Mouse (Mus musculus): ENCODE measurements around the gene Hrnr. TPM values are rescaled to one million over a fixed set of nuclear protein-coding genes. Genes with fewer than 3 reads are reported as not detected.

Gene Hrnr
- polyA plus RNA-seq, 1 experiment from 2014 or later = not detected

GRCm38 (mm10) chr3:93340021-93340420 lies 20.5 kb downstream of the Hrnr start:
- Histone ChIP-seq H3K4me2 (replicated peaks; ENCODE audit: low read depth, low read length) (no peak overlapping the region), H3K27me3 (ENCODE audit: control insufficient read depth, insufficient read depth, low read length) (no peaks in the 10 kb centered on the region), H3K4me1 (ENCODE audit: control insufficient read depth, insufficient read depth, low read length) (no peaks in the 10 kb centered on the region), H3K4me3 (ENCODE audit: low read length) (no peak overlapping the region), H3K9me3 (ENCODE audit: control insufficient read depth, low read length) (no peaks in the 10 kb centered on the region), H3K27ac (ENCODE audit: low read depth, low read length) (no peak overlapping the region), H3K9ac (ENCODE audit: low read depth, low read length) (no peak overlapping the region), H3K36me3 (ENCODE audit: control insufficient read depth, insufficient read depth, low read length) (no peaks in the 10 kb centered on the region)
- no peak for ATAC-seq (ENCODE audit: low FRiP score, low TSS enrichment)
- WGBS = 88% methylated on average over 4 of the region's 4 CpGs

GRCm38 (mm10) chr3:93346896-93347295 lies 27.3 kb downstream of the Hrnr start:
- Histone ChIP-seq H3K9me3 (ENCODE audit: control insufficient read depth, low read length) (no peaks in the 10 kb centered on the region), H3K27ac (ENCODE audit: low read depth, low read length) (no peak overlapping the region), H3K4me3 (ENCODE audit: low read length) (no peak overlapping the region), H3K27me3 (ENCODE audit: control insufficient read depth, insufficient read depth, low read length) (no peaks in the 10 kb centered on the region), H3K9ac (ENCODE audit: low read depth, low read length) (no peak overlapping the region), H3K36me3 (ENCODE audit: control insufficient read depth, insufficient read depth, low read length) (no peaks in the 10 kb centered on the region), H3K4me2 (replicated peaks; ENCODE audit: low read depth, low read length) (no peak overlapping the region), H3K4me1 (ENCODE audit: control insufficient read depth, insufficient read depth, low read length) (no peaks in the 10 kb centered on the region)
- no peak for ATAC-seq (ENCODE audit: low FRiP score, low TSS enrichment)
- WGBS = 69% methylated on average over 2 of the region's 2 CpGs

- peak; percentile 70; the same call in 1 of the 2 replicates for ATAC-seq (ENCODE audit: low FRiP score, low TSS enrichment)
These were observed 40.5 kb downstream of the Hrnr start for GRCm38 (mm10) chr3:93360045-93360444.

GRCm38 (mm10) chr3:93361933-93362574 lies 42.5 kb downstream of the Hrnr start:
- Histone ChIP-seq H3K4me2 (replicated peaks; ENCODE audit: low read depth, low read length) (peak overlapping the region; percentile 22; the same call in 1 of the 2 replicates), H3K4me1 (ENCODE audit: control insufficient read depth, insufficient read depth, low read length) (no peaks in the 10 kb centered on the region), H3K36me3 (ENCODE audit: control insufficient read depth, insufficient read depth, low read length) (no peaks in the 10 kb centered on the region), H3K27me3 (ENCODE audit: control insufficient read depth, insufficient read depth, low read length) (no peaks in the 10 kb centered on the region), H3K9me3 (ENCODE audit: control insufficient read depth, low read length) (no peaks in the 10 kb centered on the region), H3K27ac (ENCODE audit: low read depth, low read length) (no peak overlapping the region), H3K4me3 (ENCODE audit: low read length) (peak overlapping the region; percentile 9; the same call in 1 of the 2 replicates), H3K9ac (ENCODE audit: low read depth, low read length) (no peak overlapping the region)
- WGBS = 8% methylated on average over 10 of the region's 10 CpGs
- peak; percentile 84 for ATAC-seq (ENCODE audit: low FRiP score, low TSS enrichment)

More at GRCm38 (mm10) chr3:93360045-93360444, 40.5 kb downstream of the Hrnr start:
- H3K4me1 ChIP-seq (ENCODE audit: control insufficient read depth, insufficient read depth, low read length) = no peaks in the 10 kb centered on the region
- WGBS = 15% methylated on average over 7 of the region's 7 CpGs
- H3K9me3 ChIP-seq (ENCODE audit: control insufficient read depth, low read length) = no peaks in the 10 kb centered on the region
- no peak overlapping the region for H3K4me2 ChIP-seq (replicated peaks; ENCODE audit: low read depth, low read length)
- no peak overlapping the region for H3K9ac ChIP-seq (ENCODE audit: low read depth, low read length)
- no peak overlapping the region for H3K4me3 ChIP-seq (ENCODE audit: low read length)
- no peaks in the 10 kb centered on the region for H3K36me3 ChIP-seq (ENCODE audit: control insufficient read depth, insufficient read depth, low read length)
- no peak overlapping the region for H3K27ac ChIP-seq (ENCODE audit: low read depth, low read length)
- no peaks in the 10 kb centered on the region for H3K27me3 ChIP-seq (ENCODE audit: control insufficient read depth, insufficient read depth, low read length)

GRCm38 (mm10) chr3:93366966-93367575 lies 47.5 kb downstream of the Hrnr start:
- H3K27ac ChIP-seq (ENCODE audit: low read depth, low read length) = peak overlapping the region; percentile 34; the same call in 1 of the 2 replicates
- no peaks in the 10 kb centered on the region for H3K27me3 ChIP-seq (ENCODE audit: control insufficient read depth, insufficient read depth, low read length)
- peak; percentile 51; the same call in 1 of the 2 replicates for ATAC-seq (ENCODE audit: low FRiP score, low TSS enrichment)
- no peaks in the 10 kb centered on the region for H3K4me1 ChIP-seq (ENCODE audit: control insufficient read depth, insufficient read depth, low read length)
- H3K4me2 ChIP-seq (replicated peaks; ENCODE audit: low read depth, low read length) = no peak overlapping the region
- WGBS = 57% methylated on average over 3 of the region's 3 CpGs
- H3K36me3 ChIP-seq (ENCODE audit: control insufficient read depth, insufficient read depth, low read length) = no peaks in the 10 kb centered on the region
- no peaks in the 10 kb centered on the region for H3K9me3 ChIP-seq (ENCODE audit: control insufficient read depth, low read length)
- no peak overlapping the region for H3K9ac ChIP-seq (ENCODE audit: low read depth, low read length)
- H3K4me3 ChIP-seq (ENCODE audit: low read length) = no peak overlapping the region

GRCm38 (mm10) chr3:93368171-93368570 lies 48.6 kb downstream of the Hrnr start:
- no peak overlapping the region; the same call in 1 of the 2 replicates for H3K27ac ChIP-seq (ENCODE audit: low read depth, low read length)

GRCm38 (mm10) chr3:93373416-93373815 lies 53.9 kb downstream of the Hrnr start:
- ATAC-seq (ENCODE audit: low FRiP score, low TSS enrichment) = no peak
- Histone ChIP-seq H3K36me3 (ENCODE audit: control insufficient read depth, insufficient read depth, low read length) (no peaks in the 10 kb centered on the region), H3K4me3 (ENCODE audit: low read length) (no peak overlapping the region), H3K4me1 (ENCODE audit: control insufficient read depth, insufficient read depth, low read length) (no peaks in the 10 kb centered on the region), H3K27ac (ENCODE audit: low read depth, low read length) (no peak overlapping the region), H3K9me3 (ENCODE audit: control insufficient read depth, low read length) (no peaks in the 10 kb centered on the region), H3K9ac (ENCODE audit: low read depth, low read length) (no peak overlapping the region), H3K27me3 (ENCODE audit: control insufficient read depth, insufficient read depth, low read length) (no peaks in the 10 kb centered on the region), H3K4me2 (replicated peaks; ENCODE audit: low read depth, low read length) (no peak overlapping the region)
- 77% methylated on average over 6 of the region's 6 CpGs for WGBS

More at GRCm38 (mm10) chr3:93368171-93368570, 48.6 kb downstream of the Hrnr start:
- Histone ChIP-seq H3K4me3 (ENCODE audit: low read length) (no peak overlapping the region), H3K4me1 (ENCODE audit: control insufficient read depth, insufficient read depth, low read length) (no peaks in the 10 kb centered on the region), H3K27me3 (ENCODE audit: control insufficient read depth, insufficient read depth, low read length) (no peaks in the 10 kb centered on the region), H3K9ac (ENCODE audit: low read depth, low read length) (no peak overlapping the region), H3K9me3 (ENCODE audit: control insufficient read depth, low read length) (no peaks in the 10 kb centered on the region), H3K36me3 (ENCODE audit: control insufficient read depth, insufficient read depth, low read length) (no peaks in the 10 kb centered on the region), H3K4me2 (replicated peaks; ENCODE audit: low read depth, low read length) (no peak overlapping the region)
- 34% methylated on average over 1 of the region's 1 CpGs for WGBS
- ATAC-seq (ENCODE audit: low FRiP score, low TSS enrichment) = no peak

- H3K9me3 ChIP-seq (ENCODE audit: control insufficient read depth, low read length) = no peaks in the 10 kb centered on the region
- no peak overlapping the region for H3K27ac ChIP-seq (ENCODE audit: low read depth, low read length)
- H3K9ac ChIP-seq (ENCODE audit: low read depth, low read length) = no peak overlapping the region
- ATAC-seq (ENCODE audit: low FRiP score, low TSS enrichment) = no peak
- H3K4me1 ChIP-seq (ENCODE audit: control insufficient read depth, insufficient read depth, low read length) = no peaks in the 10 kb centered on the region
- H3K27me3 ChIP-seq (ENCODE audit: control insufficient read depth, insufficient read depth, low read length) = no peaks in the 10 kb centered on the region
- H3K4me3 ChIP-seq (ENCODE audit: low read length) = no peak overlapping the region
- WGBS = 94% methylated on average over 1 of the region's 1 CpGs
- H3K36me3 ChIP-seq (ENCODE audit: control insufficient read depth, insufficient read depth, low read length) = no peaks in the 10 kb centered on the region
- H3K4me2 ChIP-seq (replicated peaks; ENCODE audit: low read depth, low read length) = no peak overlapping the region
These were observed 55.6 kb downstream of the Hrnr start for GRCm38 (mm10) chr3:93375196-93375595.

GRCm38 (mm10) chr3:93375601-93376000 lies 56.1 kb downstream of the Hrnr start:
- 90% methylated on average over 5 of the region's 5 CpGs for WGBS
- no peaks in the 10 kb centered on the region for H3K36me3 ChIP-seq (ENCODE audit: control insufficient read depth, insufficient read depth, low read length)
- H3K27ac ChIP-seq (ENCODE audit: low read depth, low read length) = no peak overlapping the region

More at GRCm38 (mm10) chr3:93375601-93376000, 56.1 kb downstream of the Hrnr start:
- H3K4me3 ChIP-seq (ENCODE audit: low read length) = no peak overlapping the region
- H3K4me2 ChIP-seq (replicated peaks; ENCODE audit: low read depth, low read length) = no peak overlapping the region
- H3K27me3 ChIP-seq (ENCODE audit: control insufficient read depth, insufficient read depth, low read length) = no peaks in the 10 kb centered on the region
- H3K4me1 ChIP-seq (ENCODE audit: control insufficient read depth, insufficient read depth, low read length) = no peaks in the 10 kb centered on the region
- H3K9ac ChIP-seq (ENCODE audit: low read depth, low read length) = no peak overlapping the region
- H3K9me3 ChIP-seq (ENCODE audit: control insufficient read depth, low read length) = no peaks in the 10 kb centered on the region
- no peak for ATAC-seq (ENCODE audit: low FRiP score, low TSS enrichment)
